Mouse (Mus musculus) heart, postnatal 0 days (tissue): Measurements from ENCODE around the gene Tmigd1.

Experiments
- CTCF ChIP-seq: IDR thresholded peaks from 2 replicates; pipeline ENCODE4 v1.5.1; 2016; ENCODE audit warnings: antibody characterized with exemption, control low read depth, low read depth
- EP300 ChIP-seq: IDR thresholded peaks from 2 replicates; pipeline ENCODE4 v1.6.1; 2016; ENCODE audit warnings: antibody characterized with exemption, low read depth

DNA sequence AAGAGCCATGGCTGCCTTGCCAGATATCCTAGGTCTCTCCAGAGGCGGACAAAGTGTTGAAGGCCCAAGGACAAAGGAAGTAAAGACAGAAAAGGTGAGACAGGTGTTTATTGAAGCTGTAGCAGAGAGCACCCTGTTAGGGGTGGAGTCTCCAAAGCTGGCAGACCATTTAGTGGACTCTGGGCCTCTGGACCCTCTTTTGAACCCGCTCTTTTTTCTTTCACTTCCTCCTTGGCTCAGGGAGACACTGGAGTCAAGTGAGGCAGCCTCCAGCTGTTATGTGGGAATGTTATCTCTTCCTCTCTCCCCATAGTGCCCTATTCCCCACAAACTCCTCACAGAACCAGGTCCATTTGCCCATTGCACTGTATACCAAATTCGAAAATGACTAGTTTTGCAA lies 9.0 kb upstream of the Tmigd1 start:
- no peak for TF ChIP-seq CTCF
- TF ChIP-seq EP300, result no peak
